Mouse (Mus musculus): ENCODE measurements around the gene Cnga2.

GRCm38 (mm10) chrX:71968216-71968615 is 23.4 kb upstream of the Cnga2 start:
- TF ChIP-seq CTCF (conservative IDR thresholded peaks at IDR 0.05; ENCODE audit: insufficient read depth, insufficient read length, low read depth, low read length) = no peak
- TF ChIP-seq POLR2A (IDR thresholded peaks at IDR 0.05; ENCODE audit: low read depth, low read length) = no peak

All from kidney, adult 2 months (tissue).